Mouse (Mus musculus): ENCODE data around the gene Abcc5.

DNA sequence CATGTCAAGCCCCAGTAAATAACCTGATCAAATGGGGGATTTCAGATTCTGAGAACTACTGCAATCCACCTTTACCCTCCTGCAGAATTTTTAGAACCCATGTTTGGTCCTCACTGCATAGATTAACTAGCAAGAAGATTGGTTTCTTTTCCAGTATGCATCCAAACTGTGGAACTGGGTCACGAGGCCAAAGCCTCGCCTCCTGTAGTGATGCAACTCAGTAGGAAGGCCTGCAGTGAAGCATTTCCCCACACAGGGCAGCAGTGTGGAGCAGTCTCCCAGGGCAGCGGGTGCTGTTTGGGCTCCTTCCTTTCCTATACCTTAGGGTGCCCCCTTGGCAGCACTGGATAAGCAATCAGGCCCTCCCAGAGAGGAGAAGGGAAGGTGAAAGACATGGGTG lies 24.6 kb downstream of the Abcc5 start:
- TF ChIP-seq CTCF (conservative IDR thresholded peaks at IDR 0.05; ENCODE audit: low read length), result no peak
- no peak for TF ChIP-seq NANOG (IDR thresholded peaks at IDR 0.05; ENCODE audit: borderline replicate concordance, low read length)

All from E14TG2a.4 (cell line).